8 mouse cellular contexts compared by ENCODE assay signal in genomic region chr3:70103983-70104827, GRCm38 (mm10).
A peak's percentile ranks its signal among the peaks of the same experiment; 100 is the strongest.
DNase-seq lines count a peak whose midpoint lies in the region; ATAC-seq and TF ChIP-seq lines count a peak whose summit lies in the region.

No protein-coding gene starts in this region.

- in situ Hi-C loops in ES-E14 (cut with MboI; ENCODE audit: low sequenced_read_pairs in 2 of 2, unreplicated experiment in 2 of 2), result no loop called here

- peaks cover 14% of the 10 kb centered on the region for H3K27me3 ChIP-seq in forebrain, embryonic 10.5 days (ENCODE audit: poor library complexity, severe bottlenecking)
- no peaks in the 10 kb centered on the region for H3K27me3 ChIP-seq in liver, embryonic 16.5 days (ENCODE audit: control insufficient read depth, insufficient read depth, low read depth, low read length)
- no peaks in the 10 kb centered on the region for H3K27me3 ChIP-seq in neural tube, embryonic 14.5 days (ENCODE audit: control insufficient read depth, insufficient read depth, low read length)

- H3K9me3 ChIP-seq in ES-E14 (ENCODE audit: control insufficient read depth, insufficient read depth, low read depth, low read length), result no peaks in the 10 kb centered on the region
- H3K9me3 ChIP-seq in forebrain, embryonic 10.5 days, result no peaks in the 10 kb centered on the region
- H3K9me3 ChIP-seq in liver, embryonic 16.5 days (replicated peaks; ENCODE audit: control insufficient read depth, low read length), result no peaks in the 10 kb centered on the region
- H3K9me3 ChIP-seq in neural tube, embryonic 14.5 days (ENCODE audit: control insufficient read depth, low read length), result no peaks in the 10 kb centered on the region

- 17% methylated on average over 21 of the region's 21 CpGs for WGBS in forebrain, embryonic 10.5 days
- 5% methylated on average over 21 of the region's 21 CpGs for WGBS in liver, embryonic 16.5 days (ENCODE audit: insufficient replicate concordance)
- 5% methylated on average over 21 of the region's 21 CpGs for WGBS in neural tube, embryonic 14.5 days

- DNase-seq in ES-E14 (ENCODE audit: low read depth, low spot score), result peak; percentile 49
- peak; percentile 66 for DNase-seq in forebrain, embryonic 10.5 days (ENCODE audit: extremely low spot score, low spot score)
- DNase-seq in heart, postnatal 10 days, result peak; percentile 67 to 86
- peak; percentile 84 to 85 for DNase-seq in kidney, postnatal 4 days
- DNase-seq in thymus, postnatal 25 days, result peak; percentile 54

- no peak overlapping the region for H3K9ac ChIP-seq in ES-E14 (ENCODE audit: insufficient read depth, low read depth, low read length, poor library complexity, severe bottlenecking)
- H3K9ac ChIP-seq in liver, embryonic 16.5 days (ENCODE audit: low read depth, low read length), result no peak overlapping the region
- H3K9ac ChIP-seq in neural tube, embryonic 14.5 days (replicated peaks; ENCODE audit: low read depth, low read length), result peak overlapping the region; percentile 58

- H3K4me2 ChIP-seq in liver, embryonic 16.5 days (ENCODE audit: low read depth, low read length), result peak overlapping the region; percentile 77
- H3K4me2 ChIP-seq in neural tube, embryonic 14.5 days (ENCODE audit: low read depth, low read length), result peak overlapping the region; percentile 88

- H3K4me3 ChIP-seq in ES-E14 (ENCODE audit: insufficient read depth in 1 of 2, low read depth in 1 of 2, low read length in 2 of 2, poor library complexity in 1 of 2, severe bottlenecking in 1 of 2), result 0 out of 4 replicates have a peak overlapping the region, but pooled peaks of 1 of the 2 experiments have one; percentile 4
- H3K4me3 ChIP-seq in brown adipose tissue, adult 24 weeks (ENCODE audit: insufficient read depth, low read depth, low read length), result peak overlapping the region; percentile 47
- peak overlapping the region; percentile 51 for H3K4me3 ChIP-seq in forebrain, embryonic 10.5 days
- H3K4me3 ChIP-seq in liver, embryonic 16.5 days (ENCODE audit: low read depth, low read length), result peak overlapping the region; percentile 45
- H3K4me3 ChIP-seq in neural tube, embryonic 14.5 days (ENCODE audit: low read depth, low read length), result peak overlapping the region; percentile 39

- intact Hi-C loops in heart, postnatal 10 days (cut with DNase I), result loop anchor here (5.0 kb wide), 1 partner anchor 303 kb away; no protein-coding TSS in a partner anchor

- no peaks in the 10 kb centered on the region for H3K36me3 ChIP-seq in ES-E14 (ENCODE audit: control insufficient read depth, insufficient read depth, low read length, poor library complexity, severe bottlenecking)
- no peaks in the 10 kb centered on the region for H3K36me3 ChIP-seq in forebrain, embryonic 10.5 days (replicated peaks)
- no peaks in the 10 kb centered on the region for H3K36me3 ChIP-seq in liver, embryonic 16.5 days (ENCODE audit: control insufficient read depth, insufficient read depth)
- H3K36me3 ChIP-seq in neural tube, embryonic 14.5 days (ENCODE audit: control insufficient read depth, insufficient read depth, low read length), result no peaks in the 10 kb centered on the region

- ATAC-seq in liver, embryonic 16.5 days (ENCODE audit: low read depth), result no peak
- ATAC-seq in neural tube, embryonic 14.5 days (ENCODE audit: low read depth), result peak; percentile 42

- H3K27ac ChIP-seq in ES-E14 (ENCODE audit: insufficient read depth, low read depth, low read length, poor library complexity, severe bottlenecking), result no peak overlapping the region
- H3K27ac ChIP-seq in brown adipose tissue, adult 24 weeks (replicated peaks; ENCODE audit: low read depth, low read length), result no peak overlapping the region
- peak overlapping the region; percentile 84 for H3K27ac ChIP-seq in forebrain, embryonic 10.5 days
- H3K27ac ChIP-seq in liver, embryonic 16.5 days (ENCODE audit: low read length), result no peak overlapping the region
- H3K27ac ChIP-seq in neural tube, embryonic 14.5 days (ENCODE audit: low read depth, low read length), result peak overlapping the region; percentile 45; the same call in 1 of the 2 replicates

- H3K4me1 ChIP-seq in ES-E14 (ENCODE audit: control insufficient read depth in 2 of 2, insufficient read depth in 2 of 2, low read length in 2 of 2, poor library complexity in 1 of 2), result no peaks in the 10 kb centered on the region
- H3K4me1 ChIP-seq in brown adipose tissue, adult 24 weeks (ENCODE audit: control insufficient read depth, insufficient read depth, insufficient read length, low read length), result no peaks in the 10 kb centered on the region
- peaks cover 5% of the 10 kb centered on the region; the same call in 1 of the 2 replicates for H3K4me1 ChIP-seq in forebrain, embryonic 10.5 days
- no peaks in the 10 kb centered on the region for H3K4me1 ChIP-seq in liver, embryonic 16.5 days (ENCODE audit: control insufficient read depth, low read depth, low read length)
- 0 out of 2 replicates have a peak, but pooled peaks cover 3% of the 10 kb centered on the region for H3K4me1 ChIP-seq in neural tube, embryonic 14.5 days (ENCODE audit: control insufficient read depth, insufficient read depth, low read length)

TF ChIP-seq in ES-E14, 5 proteins besides CTCF, POLR2A, EP300 and RAD21:
- TF ChIP-seq ZNF384 (IDR thresholded peaks at IDR 0.05; ENCODE audit: low read depth, low read length) (no peak), MAFK (IDR thresholded peaks at IDR 0.05; ENCODE audit: insufficient read depth, low read depth, low read length) (no peak), ZC3H11A (IDR thresholded peaks at IDR 0.05; ENCODE audit: borderline replicate concordance, low read depth, low read length) (peak; percentile 67; the same call in 1 of the 2 replicates), HCFC1 (IDR thresholded peaks at IDR 0.05; ENCODE audit: borderline replicate concordance, insufficient read depth, low read length) (no peak), CHD2 (IDR thresholded peaks at IDR 0.05; ENCODE audit: low read depth, low read length) (no peak)

Comparison
In these comparisons a context has a peak if more than half of its experiments do, and no peak if none do; other contexts are left out.
1. H3K27ac ChIP-seq: peak in forebrain, embryonic 10.5 days (single experiment) and neural tube, embryonic 14.5 days (single experiment); none in ES-E14 (single experiment), brown adipose tissue, adult 24 weeks (single experiment) and liver, embryonic 16.5 days (single experiment).
2. Peak in every context shown above with its lines, with median percentiles within 50 percentile points of each other: DNase-seq.